ENCODE assay signal across 23 mouse cellular contexts in genomic region chr12:72715846-72716245, GRCm38 (mm10). TPM values are rescaled to one million over a fixed set of nuclear protein-coding genes. Genes with fewer than 3 reads are reported as not detected.
DNase-seq lines count a peak whose midpoint lies in the region; ATAC-seq and TF ChIP-seq lines count a peak whose summit lies in the region.
"Had no signal": no experiment of that assay in that cellular context is flagged by ENCODE, and none has a peak within 500 bp of the region (broad histone marks: within the 10 kb centered on the region; RNA-seq: fewer than 3 reads in every experiment).

No protein-coding gene starts in this region.

- H3K27me3 ChIP-seq in heart, embryonic 10.5 days (ENCODE audit: insufficient read depth, poor library complexity, severe bottlenecking), result no peaks in the 10 kb centered on the region
- H3K27me3 ChIP-seq in ES-Bruce4 (ENCODE audit: control insufficient read depth, insufficient read depth, low read length, poor library complexity, severe bottlenecking), result no peaks in the 10 kb centered on the region
- H3K27me3 ChIP-seq in kidney, embryonic 16.5 days (ENCODE audit: insufficient read depth, low read length), result no peaks in the 10 kb centered on the region
- H3K27me3 ChIP-seq: CH12.LX; embryonic facial prominence, embryonic 12.5 days; forebrain, embryonic 13.5 days; forebrain, embryonic 15.5 days had no signal

- H3K36me3 ChIP-seq in heart, embryonic 10.5 days, result no peaks in the 10 kb centered on the region
- H3K36me3 ChIP-seq in ES-Bruce4 (ENCODE audit: control insufficient read depth, insufficient read depth, low read length, poor library complexity, severe bottlenecking) (no peaks in the 10 kb centered on the region), ES-E14 (ENCODE audit: control insufficient read depth, insufficient read depth, low read length, poor library complexity, severe bottlenecking) (no peaks in the 10 kb centered on the region)
- no peaks in the 10 kb centered on the region for H3K36me3 ChIP-seq in kidney, embryonic 16.5 days (ENCODE audit: insufficient read depth, low read length)
- H3K36me3 ChIP-seq: embryonic facial prominence, embryonic 10.5 days; embryonic facial prominence, embryonic 12.5 days; forebrain, embryonic 15.5 days had no signal

- no peak overlapping the region for H3K27ac ChIP-seq in heart, embryonic 10.5 days
- peak overlapping the region; percentile 91 for H3K27ac ChIP-seq in ES-Bruce4 (ENCODE audit: insufficient read depth, low read length)
- no peak overlapping the region; the same call in 1 of the 2 replicates for H3K27ac ChIP-seq in ES-E14 (ENCODE audit: insufficient read depth, low read depth, low read length, poor library complexity, severe bottlenecking)
- no peak overlapping the region for H3K27ac ChIP-seq in kidney, embryonic 16.5 days (ENCODE audit: low read length)
- H3K27ac ChIP-seq: embryonic facial prominence, embryonic 10.5 days; embryonic facial prominence, embryonic 12.5 days; forebrain, embryonic 13.5 days; forebrain, embryonic 15.5 days had no signal

- no peaks in the 10 kb centered on the region for H3K9me3 ChIP-seq in heart, embryonic 10.5 days
- H3K9me3 ChIP-seq in ES-Bruce4 (replicated peaks; ENCODE audit: control insufficient read depth, insufficient read depth, low read length, poor library complexity, severe bottlenecking), result no peaks in the 10 kb centered on the region
- no peaks in the 10 kb centered on the region for H3K9me3 ChIP-seq in ES-E14 (ENCODE audit: control insufficient read depth, insufficient read depth, low read depth, low read length)
- H3K9me3 ChIP-seq in kidney, embryonic 16.5 days (ENCODE audit: low read length), result peaks cover 4% of the 10 kb centered on the region; the same call in 1 of the 2 replicates
- H3K9me3 ChIP-seq: embryonic facial prominence, embryonic 10.5 days; embryonic facial prominence, embryonic 12.5 days; forebrain, embryonic 13.5 days; forebrain, embryonic 15.5 days had no signal

- peak; percentile 31 for DNase-seq in heart, adult 11 months
- no peak for DNase-seq in heart, embryonic 10.5 days (ENCODE audit: low spot score)
- DNase-seq in ES-E14 (ENCODE audit: low read depth, low spot score) (peak; percentile 38), ZHBTc4 (ENCODE audit: low read depth, low spot score) (peak; percentile 63)
- DNase-seq in left cerebral cortex, postnatal 10 days (ENCODE audit: extremely low spot score in 1 of 2, low spot score in 2 of 2), result no peak
- DNase-seq: adrenal gland, adult 2 months; adrenal gland, postnatal 14 days; adrenal gland, postnatal 36 days; B cell, adult 2 months; cerebellum, adult 11-12 months; cerebellum, adult 2 months; cerebellum, adult 9-10 months; cerebellum, postnatal 10 days; cerebellum, postnatal 25 days; forebrain, postnatal 0 days had no signal

- no peak overlapping the region for H3K4me3 ChIP-seq in heart, embryonic 10.5 days
- H3K4me3 ChIP-seq in ES-Bruce4 (ENCODE audit: low read depth, low read length), result no peak overlapping the region
- H3K4me3 ChIP-seq in ES-E14 (ENCODE audit: insufficient read depth in 1 of 2, low read depth in 1 of 2, low read length in 2 of 2, poor library complexity in 1 of 2, severe bottlenecking in 1 of 2), result no peak overlapping the region
- no peak overlapping the region for H3K4me3 ChIP-seq in kidney, embryonic 16.5 days (ENCODE audit: low read length)
- H3K4me3 ChIP-seq: embryonic facial prominence, embryonic 10.5 days; embryonic facial prominence, embryonic 12.5 days; forebrain, embryonic 13.5 days; forebrain, embryonic 15.5 days had no signal

- in situ Hi-C loops in ES-E14 (cut with MboI; ENCODE audit: low sequenced_read_pairs in 2 of 2, unreplicated experiment in 2 of 2), result no loop called here

- no peak for ATAC-seq in kidney, embryonic 16.5 days (ENCODE audit: low FRiP score, low TSS enrichment)
- ATAC-seq: CD4-positive, CD25-positive, alpha-beta regulatory T cell, adult 4 months; forebrain, embryonic 13.5 days; forebrain, embryonic 15.5 days; forebrain, postnatal 0 days had no signal

- WGBS in heart, embryonic 10.5 days, result 95% methylated on average over 9 of the region's 9 CpGs
- WGBS in kidney, embryonic 16.5 days, result 88% methylated on average over 9 of the region's 9 CpGs

- no peak overlapping the region for H3K4me2 ChIP-seq in kidney, embryonic 16.5 days (replicated peaks; ENCODE audit: low read depth, low read length)
- H3K4me2 ChIP-seq: embryonic facial prominence, embryonic 12.5 days; forebrain, embryonic 13.5 days; forebrain, embryonic 15.5 days had no signal

- intact Hi-C loops in left cerebral cortex, postnatal 10 days (cut with DNase I), result no loop called here

- TF ChIP-seq CTCF in ES-Bruce4 (IDR thresholded peaks at IDR 0.05; ENCODE audit: low read depth, low read length), result no peak

- H3K4me1 ChIP-seq in heart, embryonic 10.5 days, result peaks cover 15% of the 10 kb centered on the region
- H3K4me1 ChIP-seq in ES-Bruce4 (ENCODE audit: control insufficient read depth, insufficient read depth, low read length) (peaks cover 4% of the 10 kb centered on the region), ES-E14 (ENCODE audit: control insufficient read depth in 2 of 2, insufficient read depth in 2 of 2, low read length in 2 of 2, poor library complexity in 1 of 2) (peaks cover 3 to 12% of the 10 kb centered on the region in 2 experiments; a peak in 3 of 4 replicates)
- no peaks in the 10 kb centered on the region for H3K4me1 ChIP-seq in kidney, embryonic 16.5 days (ENCODE audit: insufficient read depth, low read length)
- H3K4me1 ChIP-seq: forebrain, embryonic 13.5 days; forebrain, embryonic 15.5 days had no signal

- TF ChIP-seq EP300 in ES-Bruce4 (IDR thresholded peaks at IDR 0.05; ENCODE audit: insufficient read depth, low read depth, low read length), result no peak

- H3K9ac ChIP-seq in ES-Bruce4 (ENCODE audit: low read depth, poor library complexity, severe bottlenecking) (no peak overlapping the region), ES-E14 (ENCODE audit: insufficient read depth, low read depth, low read length, poor library complexity, severe bottlenecking) (no peak overlapping the region)
- H3K9ac ChIP-seq in kidney, embryonic 16.5 days (replicated peaks; ENCODE audit: low read length), result no peak overlapping the region
- H3K9ac ChIP-seq: embryonic facial prominence, embryonic 12.5 days; forebrain, embryonic 13.5 days; forebrain, embryonic 15.5 days; forebrain, postnatal 0 days had no signal

- no peak for TF ChIP-seq POLR2A in ES-Bruce4 (IDR thresholded peaks at IDR 0.05; ENCODE audit: insufficient read depth, low read length)

TF ChIP-seq in ES-E14, 5 proteins besides CTCF, POLR2A, EP300 and RAD21:
- no peak for TF ChIP-seq ZC3H11A (IDR thresholded peaks at IDR 0.05; ENCODE audit: borderline replicate concordance, low read depth, low read length)
- TF ChIP-seq HCFC1 (IDR thresholded peaks at IDR 0.05; ENCODE audit: borderline replicate concordance, insufficient read depth, low read length), result no peak
- no peak for TF ChIP-seq ZNF384 (IDR thresholded peaks at IDR 0.05; ENCODE audit: low read depth, low read length)
- TF ChIP-seq MAFK (IDR thresholded peaks at IDR 0.05; ENCODE audit: insufficient read depth, low read depth, low read length), result no peak
- TF ChIP-seq CHD2 (IDR thresholded peaks at IDR 0.05; ENCODE audit: low read depth, low read length), result no peak

RNA-seq across cellular contexts. Expression of gene Ppm1a, which starts 41.4 kb away (rescaled TPM):
- polyA plus RNA-seq in heart, embryonic 10.5 days (2016; fragmentation: Nextera tagmentation; extraction: Ambion mirVana), result 36.0 and 49.3 TPM in 2 replicates
- 183 and 202 TPM in 2 replicates for polyA plus RNA-seq in ES-Bruce4 (2011; ENCODE audit: insufficient read depth, insufficient read length, low read depth, missing spikeins)
- 117 and 121 TPM in 2 replicates for total RNA-seq in ES-E14 (2012; rRNA removed)
- 17.4 and 25.3 TPM in 2 replicates for polyA plus RNA-seq in kidney, embryonic 16.5 days (2015; fragmentation: Nextera tagmentation; extraction: Ambion mirVana)
- 100 to 1,000 TPM; 265 TPM for total RNA-seq in left cerebral cortex, postnatal 10 days (2021)

RNA-seq across cellular contexts. Expression of gene Dhrs7, which starts 51.1 kb away (rescaled TPM):
- polyA plus RNA-seq in heart, embryonic 10.5 days (2016; fragmentation: Nextera tagmentation; extraction: Ambion mirVana), result 22.1 and 28.1 TPM in 2 replicates
- 38.0 and 42.7 TPM in 2 replicates for polyA plus RNA-seq in ES-Bruce4 (2011; ENCODE audit: insufficient read depth, insufficient read length, low read depth, missing spikeins)
- 11.1 and 24.3 TPM in 2 replicates for total RNA-seq in ES-E14 (2012; rRNA removed)
- polyA plus RNA-seq in kidney, embryonic 16.5 days (2015; fragmentation: Nextera tagmentation; extraction: Ambion mirVana), result 12.1 and 13.7 TPM in 2 replicates
- 10 to 100 TPM; 22.9 to 30.4 TPM for total RNA-seq in left cerebral cortex, postnatal 10 days (2021)

Comparison
In these comparisons a context has a peak if more than half of its experiments do, and no peak if none do; other contexts are left out.
1. DNase-seq: peak in heart, adult 11 months (single experiment), ES-E14 (single experiment) and ZHBTc4 (single experiment); none in heart, embryonic 10.5 days (single experiment) and left cerebral cortex, postnatal 10 days (0 of 2).